ENCODE assay signal across 20 mouse cellular contexts in genomic region chr5:138165594-138165993, GRCm38 (mm10). TPM values are rescaled to one million over a fixed set of nuclear protein-coding genes. Genes with fewer than 3 reads are reported as not detected.
DNase-seq lines count a peak whose midpoint lies in the region; ATAC-seq and TF ChIP-seq lines count a peak whose summit lies in the region.
"Had no signal": no experiment of that assay in that cellular context is flagged by ENCODE, and none has a peak within 500 bp of the region (broad histone marks: within the 10 kb centered on the region; RNA-seq: fewer than 3 reads in every experiment).

No protein-coding gene starts in this region.

- TF ChIP-seq CTCF in embryonic fibroblast, embryonic 13.5 days (IDR thresholded peaks at IDR 0.05; ENCODE audit: borderline replicate concordance, insufficient read depth, low read length), result no peak

- WGBS in forebrain, embryonic 13.5 days, result 80% methylated on average over 8 of the region's 8 CpGs
- WGBS in forebrain, embryonic 12.5 days, result 91% methylated on average over 8 of the region's 8 CpGs
- WGBS in neural tube, embryonic 13.5 days, result 69% methylated on average over 8 of the region's 8 CpGs

- peaks cover 74% of the 10 kb centered on the region for H3K36me3 ChIP-seq in forebrain, embryonic 13.5 days (ENCODE audit: poor library complexity, severe bottlenecking)
- peaks cover 79% of the 10 kb centered on the region for H3K36me3 ChIP-seq in forebrain, embryonic 12.5 days (replicated peaks)
- H3K36me3 ChIP-seq in neural tube, embryonic 13.5 days, result peaks cover 77% of the 10 kb centered on the region

- H3K9me3 ChIP-seq in forebrain, embryonic 13.5 days (replicated peaks), result no peaks in the 10 kb centered on the region
- H3K9me3 ChIP-seq in forebrain, embryonic 12.5 days, result no peaks in the 10 kb centered on the region
- H3K9me3 ChIP-seq in neural tube, embryonic 13.5 days, result no peaks in the 10 kb centered on the region
- H3K9me3 ChIP-seq: embryonic facial prominence, embryonic 12.5 days; heart, embryonic 12.5 days had no signal

- peak; percentile 25; the same call in 1 of the 2 replicates for TF ChIP-seq POLR2A in embryonic fibroblast, embryonic 13.5 days (IDR thresholded peaks at IDR 0.05; ENCODE audit: low read depth, low read length)

- H3K4me3 ChIP-seq in forebrain, embryonic 13.5 days, result no peak overlapping the region
- H3K4me3 ChIP-seq in forebrain, embryonic 12.5 days (replicated peaks), result no peak overlapping the region
- no peak overlapping the region for H3K4me3 ChIP-seq in neural tube, embryonic 13.5 days
- no peak overlapping the region for H3K4me3 ChIP-seq in embryonic fibroblast, embryonic 13.5 days (ENCODE audit: insufficient read depth, low read length)
- H3K4me3 ChIP-seq: embryonic facial prominence, embryonic 12.5 days; heart, embryonic 12.5 days had no signal

- no peak for ATAC-seq in forebrain, embryonic 13.5 days
- no peak for ATAC-seq in forebrain, embryonic 12.5 days (ENCODE audit: low FRiP score)
- ATAC-seq in neural tube, embryonic 13.5 days (ENCODE audit: low read depth), result no peak
- ATAC-seq: lung, postnatal 0 days; midbrain, embryonic 16.5 days had no signal

- no peak overlapping the region for H3K27ac ChIP-seq in forebrain, embryonic 13.5 days
- H3K27ac ChIP-seq in forebrain, embryonic 12.5 days, result no peak overlapping the region; the same call in 1 of the 2 replicates
- no peak overlapping the region for H3K27ac ChIP-seq in neural tube, embryonic 13.5 days (replicated peaks)
- H3K27ac ChIP-seq in embryonic fibroblast, embryonic 13.5 days (ENCODE audit: insufficient read depth, low read length), result peak overlapping the region; percentile 74; the same call in 1 of the 2 replicates
- H3K27ac ChIP-seq: embryonic facial prominence, embryonic 12.5 days had no signal

- peak overlapping the region; percentile 13; the same call in 1 of the 2 replicates for H3K9ac ChIP-seq in forebrain, embryonic 13.5 days
- H3K9ac ChIP-seq in forebrain, embryonic 12.5 days, result no peak overlapping the region
- H3K9ac ChIP-seq in neural tube, embryonic 13.5 days, result 0 out of 2 replicates have a peak overlapping the region, but pooled peaks have one; percentile 12
- H3K9ac ChIP-seq: embryonic facial prominence, embryonic 12.5 days; heart, embryonic 12.5 days had no signal

- intact Hi-C loops in left cerebral cortex, postnatal 14 days (cut with DNase I), result no loop called here

- H3K4me2 ChIP-seq in forebrain, embryonic 13.5 days, result no peak overlapping the region
- H3K4me2 ChIP-seq in forebrain, embryonic 12.5 days, result no peak overlapping the region
- H3K4me2 ChIP-seq in neural tube, embryonic 13.5 days, result no peak overlapping the region
- H3K4me2 ChIP-seq: embryonic facial prominence, embryonic 12.5 days; heart, embryonic 12.5 days had no signal

- H3K27me3 ChIP-seq in forebrain, embryonic 13.5 days, result no peaks in the 10 kb centered on the region
- no peaks in the 10 kb centered on the region for H3K27me3 ChIP-seq in forebrain, embryonic 12.5 days
- no peaks in the 10 kb centered on the region for H3K27me3 ChIP-seq in neural tube, embryonic 13.5 days
- H3K27me3 ChIP-seq: embryonic facial prominence, embryonic 12.5 days; heart, embryonic 12.5 days had no signal

- no peak for DNase-seq in neural tube, embryonic 10.5 days (ENCODE audit: extremely low spot score, low spot score)
- no peak for DNase-seq in urinary bladder, postnatal 36 days (ENCODE audit: low spot score in 2 of 2)
- DNase-seq in left cerebral cortex, postnatal 14 days (ENCODE audit: low spot score in 2 of 2), result no peak
- DNase-seq: adrenal gland, postnatal 25 days; B cell, adult 2 months; cerebellum, adult 11 months; gastrocnemius, postnatal 10 days; heart, adult 11 months; heart, postnatal 14 days; kidney, adult 11 months; liver; thymus, postnatal 25 days had no signal

- peaks cover 22% of the 10 kb centered on the region for H3K4me1 ChIP-seq in forebrain, embryonic 13.5 days
- peaks cover 28% of the 10 kb centered on the region for H3K4me1 ChIP-seq in forebrain, embryonic 12.5 days
- peaks cover 30% of the 10 kb centered on the region for H3K4me1 ChIP-seq in neural tube, embryonic 13.5 days (replicated peaks)
- H3K4me1 ChIP-seq in embryonic fibroblast, embryonic 13.5 days (ENCODE audit: control insufficient read depth, insufficient read depth, low read length), result peaks cover 8% of the 10 kb centered on the region; the same call in 1 of the 2 replicates

RNA-seq across cellular contexts. Expression of gene Cops6, which starts 4.7 kb away (rescaled TPM):
- 308 and 315 TPM in 2 replicates for polyA plus RNA-seq in forebrain, embryonic 13.5 days (2015; fragmentation: Nextera tagmentation; extraction: Ambion mirVana)
- 274 and 282 TPM in 2 replicates for polyA plus RNA-seq in forebrain, embryonic 12.5 days (2016; fragmentation: Nextera tagmentation; extraction: Ambion mirVana)
- polyA plus RNA-seq in neural tube, embryonic 13.5 days (2015; fragmentation: Nextera tagmentation; extraction: Ambion mirVana), result 307 and 311 TPM in 2 replicates
- 162 and 184 TPM in 2 replicates for polyA plus RNA-seq in embryonic fibroblast, embryonic 13.5 days (2011; ENCODE audit: insufficient read length, low read depth, missing spikeins)
- total RNA-seq in left cerebral cortex, postnatal 14 days (2021), result 100 to 1,000 TPM; 137 to 142 TPM

RNA-seq across cellular contexts. Expression of gene Ap4m1, which starts 6.2 kb away (rescaled TPM):
- polyA plus RNA-seq in forebrain, embryonic 13.5 days (2015; fragmentation: Nextera tagmentation; extraction: Ambion mirVana), result 29.2 and 29.7 TPM in 2 replicates
- 24.6 and 27.5 TPM in 2 replicates for polyA plus RNA-seq in forebrain, embryonic 12.5 days (2016; fragmentation: Nextera tagmentation; extraction: Ambion mirVana)
- 21.6 and 23.5 TPM in 2 replicates for polyA plus RNA-seq in neural tube, embryonic 13.5 days (2015; fragmentation: Nextera tagmentation; extraction: Ambion mirVana)
- 22.2 and 26.5 TPM in 2 replicates for polyA plus RNA-seq in embryonic fibroblast, embryonic 13.5 days (2011; ENCODE audit: insufficient read length, low read depth, missing spikeins)
- total RNA-seq in left cerebral cortex, postnatal 14 days (2021), result 10 to 100 TPM; 21.6 to 24.8 TPM

RNA-seq across cellular contexts. Expression of gene Mcm7, which starts 6.6 kb away (rescaled TPM):
- 258 and 276 TPM in 2 replicates for polyA plus RNA-seq in forebrain, embryonic 13.5 days (2015; fragmentation: Nextera tagmentation; extraction: Ambion mirVana)
- 313 and 320 TPM in 2 replicates for polyA plus RNA-seq in forebrain, embryonic 12.5 days (2016; fragmentation: Nextera tagmentation; extraction: Ambion mirVana)
- 96.3 and 104 TPM in 2 replicates for polyA plus RNA-seq in neural tube, embryonic 13.5 days (2015; fragmentation: Nextera tagmentation; extraction: Ambion mirVana)
- polyA plus RNA-seq in embryonic fibroblast, embryonic 13.5 days (2011; ENCODE audit: insufficient read length, low read depth, missing spikeins), result 79.1 and 85.3 TPM in 2 replicates
- 10 to 100 TPM; 11.8 to 14.2 TPM for total RNA-seq in left cerebral cortex, postnatal 14 days (2021)

RNA-seq across cellular contexts. Expression of gene Zfp113, which starts 10.1 kb away (rescaled TPM):
- polyA plus RNA-seq in forebrain, embryonic 13.5 days (2015; fragmentation: Nextera tagmentation; extraction: Ambion mirVana), result 46.1 and 49.5 TPM in 2 replicates
- 43.9 and 44.1 TPM in 2 replicates for polyA plus RNA-seq in forebrain, embryonic 12.5 days (2016; fragmentation: Nextera tagmentation; extraction: Ambion mirVana)
- 27.8 and 32.2 TPM in 2 replicates for polyA plus RNA-seq in neural tube, embryonic 13.5 days (2015; fragmentation: Nextera tagmentation; extraction: Ambion mirVana)
- 11.9 and 13.2 TPM in 2 replicates for polyA plus RNA-seq in embryonic fibroblast, embryonic 13.5 days (2011; ENCODE audit: insufficient read length, low read depth, missing spikeins)
- 1 to 10 TPM; 8.9 to 9.2 TPM for total RNA-seq in left cerebral cortex, postnatal 14 days (2021)

RNA-seq across cellular contexts. Expression of gene Taf6, which starts 21.7 kb away (rescaled TPM):
- 115 and 121 TPM in 2 replicates for polyA plus RNA-seq in forebrain, embryonic 13.5 days (2015; fragmentation: Nextera tagmentation; extraction: Ambion mirVana)
- polyA plus RNA-seq in forebrain, embryonic 12.5 days (2016; fragmentation: Nextera tagmentation; extraction: Ambion mirVana), result 133 and 137 TPM in 2 replicates
- 81.7 and 85.6 TPM in 2 replicates for polyA plus RNA-seq in neural tube, embryonic 13.5 days (2015; fragmentation: Nextera tagmentation; extraction: Ambion mirVana)
- polyA plus RNA-seq in embryonic fibroblast, embryonic 13.5 days (2011; ENCODE audit: insufficient read length, low read depth, missing spikeins), result 27.9 and 29.8 TPM in 2 replicates
- total RNA-seq in left cerebral cortex, postnatal 14 days (2021), result 10 to 100 TPM; 33.0 to 35.8 TPM
